Mouse (Mus musculus) kidney, adult 2 months (tissue): ENCODE measurements around the gene Mill2. TPM values are rescaled to one million over a fixed set of nuclear protein-coding genes. Genes with fewer than 3 reads are reported as not detected.
A peak's percentile ranks its signal among the peaks of the same experiment; 100 is the strongest.

Source experiments
- DNase-seq: peaks from one replicate; pipeline ENCODE4 v3.0.0; 2021
- H3K27ac ChIP-seq: fragments of 200-500 bp; 2 replicates; pipeline ENCODE4 v1.5.1; 2012; ENCODE audit warnings: low read depth, low read length, control low read depth, inconsistent platforms; ENCODE audit not compliant: insufficient read depth
- H3K27me3 ChIP-seq: fragments of 200-500 bp; replicated peaks from 2 replicates; pipeline ENCODE4 v1.6.1; 2012; ENCODE audit warnings: mild to moderate bottlenecking, moderate library complexity, low read length, inconsistent platforms; ENCODE audit not compliant: control insufficient read depth, insufficient read depth
- H3K36me3 ChIP-seq: fragments of 200-500 bp; 2 replicates; pipeline ENCODE4 v1.6.1; 2012; ENCODE audit warnings: mild to moderate bottlenecking, moderate library complexity, low read length, inconsistent platforms; ENCODE audit not compliant: control insufficient read depth, insufficient read depth
- H3K4me1 ChIP-seq: fragments of 200-500 bp; 2 replicates; pipeline ENCODE4 v1.6.1; 2011; ENCODE audit warnings: low read length; ENCODE audit not compliant: control insufficient read depth, insufficient read depth
- H3K4me3 ChIP-seq: fragments of 200-500 bp; 2 replicates; pipeline ENCODE4 v1.5.1; 2011; ENCODE audit warnings: mild to moderate bottlenecking, low read depth, low read length, control low read depth; ENCODE audit not compliant: insufficient read depth
- CTCF ChIP-seq: fragments of 200-500 bp; conservative IDR thresholded peaks from 2 replicates; pipeline ENCODE4 v1.5.1; 2011; ENCODE audit warnings: low read depth, mild to moderate bottlenecking, control low read depth, low read length, moderate library complexity, mixed read lengths; ENCODE audit not compliant: insufficient read depth, insufficient read length
- POLR2A ChIP-seq: fragments of 200-500 bp; IDR thresholded peaks from one replicate; pipeline ENCODE4 v1.6.1; 2011; ENCODE audit warnings: low read depth, low read length, control low read depth
- WGBS: fragments of 180-500 bp; shearing (Covaris S2); methylation state at CpG from one replicate; pipeline ENCODE4 v1.1.7; 2018; 5-methylcytosine and 5-hydroxymethylcytosine counted together
- polyA plus RNA-seq: library from polyadenylated mRNA; depleted of rRNA; stranded (reverse); fragments of >200 nt; gene quantifications from 2 replicates; pipeline ENCODE4 v1.2.3, GENCODE M21; 2012

Gene Mill2
- polyA plus RNA-seq, 1 experiment: 4.8 TPM

DNA sequence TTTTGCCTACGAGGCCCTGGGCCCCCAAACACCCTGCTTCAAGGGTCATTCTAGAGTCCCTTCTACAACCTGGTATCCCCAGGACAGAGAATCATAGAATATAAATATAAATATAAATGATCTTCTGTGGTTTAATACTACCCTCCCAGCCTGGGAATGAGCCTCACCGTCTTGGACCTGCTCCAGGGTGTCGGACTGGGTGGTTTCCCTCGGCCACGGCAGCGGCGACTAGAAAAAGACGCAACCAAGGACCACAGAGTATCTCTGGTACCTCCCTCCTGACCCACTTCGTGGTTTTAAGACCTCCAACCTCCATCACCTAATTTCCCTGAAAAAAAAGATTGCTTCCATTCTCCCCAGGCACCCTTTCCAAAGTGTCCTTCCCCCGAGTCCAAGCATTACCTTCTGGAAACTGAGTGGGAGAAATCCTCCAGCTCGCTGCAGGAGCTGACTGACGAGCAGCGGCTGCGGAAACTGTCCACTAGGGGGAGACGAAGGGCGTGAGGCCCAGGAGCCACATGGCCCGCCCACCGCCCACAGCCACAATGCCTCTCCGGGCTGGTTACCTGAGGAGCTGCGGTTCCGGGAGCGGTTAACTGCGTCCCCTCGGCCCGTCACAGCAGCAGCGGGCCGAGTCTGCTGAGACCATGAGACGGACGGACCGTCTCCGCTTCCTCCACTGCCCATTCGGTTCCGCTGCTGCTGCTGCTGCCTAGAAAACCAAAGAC is 52.3 kb downstream of the Mill2 start:
- no peaks in the 10 kb centered on the region for H3K4me1 ChIP-seq
- WGBS: 20% methylated on average over 33 of the region's 33 CpGs
- no peaks in the 10 kb centered on the region for H3K36me3 ChIP-seq
- TF ChIP-seq POLR2A (no peak), CTCF (peak; percentile 78)
- no peaks in the 10 kb centered on the region for H3K27me3 ChIP-seq
- DNase-seq: peak; percentile 90
- peak overlapping the region; percentile 48 for H3K4me3 ChIP-seq
- H3K27ac ChIP-seq: no peak overlapping the region; the same call in 1 of the 2 replicates

DNA sequence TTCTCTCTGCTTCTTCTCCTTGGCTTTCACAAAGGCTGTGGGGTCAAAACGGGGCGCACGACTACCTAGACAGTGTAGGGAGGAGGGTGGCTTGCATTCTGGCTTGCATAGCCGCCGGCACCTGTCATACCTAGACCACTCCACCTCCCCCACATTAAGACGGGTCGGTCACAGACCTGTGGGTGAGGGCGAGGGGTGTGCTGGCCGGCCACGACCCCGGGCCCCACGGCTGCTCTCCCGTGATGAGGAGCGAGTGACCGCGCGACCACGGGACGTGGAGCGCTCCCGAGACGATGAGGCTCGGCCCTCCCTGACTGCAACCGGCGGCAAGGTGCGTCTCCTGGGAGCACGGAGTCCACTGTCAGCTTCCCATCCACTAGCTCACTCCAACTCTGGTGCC is 53.2 kb downstream of the Mill2 start:
- 25% methylated on average over 27 of the region's 27 CpGs for WGBS
- no peak for TF ChIP-seq CTCF
- TF ChIP-seq POLR2A: no peak
- Histone ChIP-seq H3K27ac (0 out of 2 replicates have a peak overlapping the region, but pooled peaks have one; percentile 12), H3K4me1 (no peaks in the 10 kb centered on the region), H3K27me3 (no peaks in the 10 kb centered on the region), H3K4me3 (peak overlapping the region; percentile 48), H3K36me3 (no peaks in the 10 kb centered on the region)
- DNase-seq: no peak

DNA sequence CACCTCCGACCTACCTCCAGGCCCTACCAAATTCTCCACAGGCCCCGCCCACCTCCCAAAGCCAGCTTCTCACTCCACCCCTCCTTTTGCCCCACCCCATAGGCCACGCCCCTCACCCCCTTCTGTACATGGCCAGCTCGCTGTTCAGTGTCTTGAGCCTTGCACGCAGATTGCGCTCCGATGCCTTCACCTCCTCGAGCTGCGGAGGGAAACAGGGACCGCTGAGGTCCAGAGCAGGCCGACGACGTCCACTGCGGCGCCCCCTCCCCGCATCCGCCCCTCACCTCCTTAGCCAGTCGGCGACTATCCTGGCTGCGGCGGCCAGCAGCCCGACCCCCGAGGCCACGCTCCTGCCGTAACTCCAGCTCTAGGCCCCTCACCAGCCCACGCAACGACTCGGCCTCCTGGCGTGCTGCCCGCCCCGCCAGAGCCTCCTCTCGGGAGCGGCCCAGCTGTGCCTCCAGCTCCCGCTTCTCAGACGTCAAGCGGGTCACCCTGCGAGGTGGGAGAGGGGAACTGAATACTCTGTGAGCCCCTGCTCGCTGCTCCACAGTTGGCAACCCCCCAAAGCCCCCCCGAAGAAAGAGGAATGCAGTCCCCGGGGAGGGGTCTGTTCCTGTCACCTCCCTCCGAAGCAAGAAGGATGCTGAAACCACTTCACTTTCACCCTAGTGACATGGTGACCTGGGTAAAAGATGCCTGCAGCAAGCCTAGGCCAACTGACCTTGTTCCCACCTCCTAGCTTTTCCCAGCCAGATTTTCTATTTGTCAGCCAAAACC is 54.1 kb downstream of the Mill2 start:
- no peaks in the 10 kb centered on the region for H3K4me1 ChIP-seq
- no peaks in the 10 kb centered on the region for H3K36me3 ChIP-seq
- 7% methylated on average over 41 of the region's 41 CpGs for whole genome bisulfite sequencing
- H3K4me3 ChIP-seq: peak overlapping the region; percentile 48; the same call in 1 of the 2 replicates
- no peak overlapping the region for H3K27ac ChIP-seq
- peak; percentile 81 for DNase-seq
- no peaks in the 10 kb centered on the region for H3K27me3 ChIP-seq
- TF ChIP-seq CTCF (no peak), POLR2A (no peak)

DNA sequence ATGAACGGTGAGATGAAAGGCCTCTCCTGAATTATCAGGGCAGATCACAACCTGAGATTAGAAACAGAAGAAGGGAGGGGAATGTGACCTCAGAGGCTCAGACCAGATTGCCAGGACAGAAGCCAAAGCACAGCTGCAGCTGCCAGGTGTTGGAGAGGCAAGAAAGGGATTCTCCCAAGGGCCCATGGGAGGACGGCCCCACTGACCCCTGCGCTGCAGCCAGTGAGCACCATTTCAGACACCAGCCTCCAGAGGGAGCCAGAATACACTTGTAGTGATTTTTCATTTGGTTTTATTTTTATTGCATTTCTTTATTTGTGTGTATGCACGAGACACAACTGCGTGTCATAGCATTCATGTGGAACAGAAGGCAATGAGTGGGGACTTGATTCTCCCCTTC is 56.8 kb downstream of the Mill2 start:
- Histone ChIP-seq H3K27me3 (no peaks in the 10 kb centered on the region), H3K27ac (no peak overlapping the region), H3K36me3 (no peaks in the 10 kb centered on the region), H3K4me3 (no peak overlapping the region), H3K4me1 (no peaks in the 10 kb centered on the region)
- WGBS: 23% methylated on average over 5 of the region's 5 CpGs
- TF ChIP-seq POLR2A: no peak
- TF ChIP-seq CTCF: peak; percentile 61
- peak; percentile 61 for DNase-seq

DNA sequence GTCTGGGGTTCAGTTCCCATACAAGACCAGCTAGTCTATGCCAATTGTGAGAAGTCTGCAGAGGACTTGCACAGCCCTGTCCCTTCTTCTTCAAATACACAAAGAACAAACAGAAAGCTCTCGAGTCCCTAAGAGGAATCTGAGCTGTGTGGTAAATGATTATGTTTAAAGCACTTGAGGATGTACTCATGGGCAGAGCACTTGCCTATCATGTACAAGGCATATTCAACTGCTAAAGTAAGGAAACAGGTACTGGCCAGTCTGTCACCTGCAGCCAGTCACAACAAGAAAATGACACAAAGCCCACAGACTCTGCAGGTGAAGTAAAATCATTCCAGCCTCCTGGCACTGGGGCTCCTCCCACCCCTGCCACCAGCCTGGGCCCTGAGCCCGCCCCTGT is 60.7 kb downstream of the Mill2 start:
- Histone ChIP-seq H3K27me3 (no peaks in the 10 kb centered on the region), H3K4me1 (no peaks in the 10 kb centered on the region), H3K4me3 (no peak overlapping the region), H3K27ac (no peak overlapping the region), H3K36me3 (no peaks in the 10 kb centered on the region)
- DNase-seq: no peak
- WGBS: 89% methylated on average over 2 of the region's 2 CpGs
- TF ChIP-seq POLR2A (no peak), CTCF (no peak)

DNA sequence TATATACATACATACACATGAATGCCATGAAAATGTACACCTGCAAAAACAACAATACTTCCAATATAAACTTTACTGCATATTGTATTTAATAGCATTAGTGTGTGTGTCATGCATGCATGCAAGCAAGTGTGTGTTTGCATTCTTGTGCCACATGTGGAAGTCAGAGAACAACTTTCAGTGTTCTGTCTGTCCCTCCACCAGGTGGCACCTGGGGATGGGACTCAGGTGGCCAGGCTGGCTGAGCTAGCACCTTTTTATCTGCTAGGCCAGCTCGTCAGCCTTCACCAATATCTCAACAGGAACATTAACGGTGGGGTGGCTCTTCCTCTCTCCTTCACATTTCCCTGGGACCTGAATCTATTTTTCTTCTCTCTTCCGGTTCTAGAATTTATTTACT is 62.7 kb downstream of the Mill2 start:
- H3K4me3 ChIP-seq: no peak overlapping the region
- H3K4me1 ChIP-seq: no peaks in the 10 kb centered on the region
- no peaks in the 10 kb centered on the region for H3K36me3 ChIP-seq
- no peak for DNase-seq
- no peaks in the 10 kb centered on the region for H3K27me3 ChIP-seq
- 77% methylated on average over 3 of the region's 3 CpGs for WGBS
- H3K27ac ChIP-seq: no peak overlapping the region
- peak; percentile 35; the same call in 1 of the 2 replicates for TF ChIP-seq CTCF
- no peak for TF ChIP-seq POLR2A

DNA sequence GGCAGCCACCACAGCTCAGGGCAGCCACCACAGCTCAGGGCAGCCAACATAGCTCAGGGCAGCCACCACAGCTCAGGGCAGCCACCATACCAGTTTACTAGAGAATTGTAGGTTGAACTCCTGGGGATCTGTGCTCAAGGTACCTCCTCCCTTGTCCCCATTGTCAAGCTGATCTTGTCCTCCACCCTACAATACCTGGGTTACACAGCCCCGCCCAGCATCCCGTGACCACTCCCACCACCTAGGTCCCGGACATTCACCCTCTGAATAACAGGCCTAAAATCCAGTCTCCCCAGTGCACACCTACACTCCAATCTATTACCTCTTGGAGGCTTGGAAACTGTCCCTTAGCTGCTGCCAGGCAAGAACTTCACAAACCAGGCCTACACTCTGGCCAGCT is 65.2 kb downstream of the Mill2 start:
- Histone ChIP-seq H3K27ac (no peak overlapping the region), H3K4me1 (no peaks in the 10 kb centered on the region; the same call in 1 of the 2 replicates), H3K36me3 (no peaks in the 10 kb centered on the region), H3K4me3 (no peak overlapping the region), H3K27me3 (no peaks in the 10 kb centered on the region)
- 81% methylated on average over 3 of the region's 3 CpGs for WGBS
- TF ChIP-seq POLR2A (no peak), CTCF (no peak)
- DNase-seq: no peak
